Mouse (Mus musculus) liver, adult 2 months (tissue): ENCODE results near the gene Lyar.
A peak's percentile ranks its signal among the peaks of the same experiment; 100 is the strongest.

Source experiments
- CTCF ChIP-seq: fragments of 200-500 bp; IDR thresholded peaks from 2 replicates; pipeline ENCODE4 v1.5.1; 2011; ENCODE audit warnings: low read depth, low read length, control low read depth
- POLR2A ChIP-seq: fragments of 200-500 bp; IDR thresholded peaks from 2 replicates; pipeline ENCODE4 v1.6.1; 2011; ENCODE audit warnings: low read length, control low read depth; ENCODE audit not compliant: insufficient read depth; ENCODE audit errors: extremely low read depth

GRCm38 (mm10) chr5:38220328-38220912 lies at the start of gene Lyar, which contains the start of gene Zbtb49:
- TF ChIP-seq CTCF (no peak), POLR2A (peak; percentile 60; the same call in 1 of the 2 replicates)
